Mouse (Mus musculus) MEL (cell line): Measurements from ENCODE around the gene Colca2. TPM values are rescaled to one million over a fixed set of nuclear protein-coding genes. Genes with fewer than 3 reads are reported as not detected.

ENCODE experiments used
- DNase-seq: peaks from one replicate; pipeline ENCODE4 v3.0.0; 2011; ENCODE audit warnings: low read depth, low spot score
- H3K27ac ChIP-seq: 2 replicates; pipeline ENCODE4 v1.5.1; 2012; ENCODE audit warnings: low read depth, mild to moderate bottlenecking, control low read depth, low read length, moderate library complexity; ENCODE audit not compliant: control insufficient read depth
- H3K27me3 ChIP-seq, 2 experiments: fragments of 150-350 bp in 1 of 2; sonication (generic) in 1 of 2; 2 replicates each; pipeline ENCODE4 v1.6.1; 2012; ENCODE audit warnings: low read length in 2 of 2, mild to moderate bottlenecking in 2 of 2, improper control_type of control experiment in 1 of 2, moderate library complexity in 1 of 2; ENCODE audit not compliant: insufficient read depth in 2 of 2, control insufficient read depth in 1 of 2
- H3K36me3 ChIP-seq, 2 experiments: 2 replicates each; pipeline ENCODE4 v1.6.1; 2012 to 2014; ENCODE audit warnings: low read length in 2 of 2, improper control_type of control experiment in 1 of 2, inconsistent platforms in 1 of 2, mild to moderate bottlenecking in 1 of 2; ENCODE audit not compliant: insufficient read depth in 2 of 2, control insufficient read depth in 1 of 2
- H3K4me1 ChIP-seq, 2 experiments: fragments of 150-350 bp in 1 of 2; sonication (generic) in 1 of 2; 2 replicates each; pipeline ENCODE4 v1.6.1; 2012; ENCODE audit warnings: low read length in 2 of 2, improper control_type of control experiment in 1 of 2, mild to moderate bottlenecking in 1 of 2; ENCODE audit not compliant: insufficient read depth in 2 of 2, control insufficient read depth in 1 of 2
- H3K4me3 ChIP-seq, 2 experiments: fragments of 150-350 bp in 1 of 2; sonication (generic) in 1 of 2; 2 replicates each; pipeline ENCODE4 v1.5.1; 2012; ENCODE audit warnings: low read depth in 2 of 2, low read length in 2 of 2, mild to moderate bottlenecking in 2 of 2, moderate library complexity in 2 of 2, control low read depth in 1 of 2, improper control_type of control experiment in 1 of 2; ENCODE audit not compliant: control insufficient read depth in 1 of 2, insufficient read depth in 1 of 2
- H3K79me2 ChIP-seq: 2 replicates; pipeline ENCODE4 v1.6.1; 2012; ENCODE audit warnings: mild to moderate bottlenecking, low read length, moderate library complexity; ENCODE audit not compliant: control insufficient read depth, poor library complexity, insufficient read depth
- H3K9ac ChIP-seq: 2 replicates; pipeline ENCODE4 v1.6.1; 2012; ENCODE audit warnings: low read depth, mild to moderate bottlenecking, control low read depth, low read length, moderate library complexity; ENCODE audit not compliant: control insufficient read depth, poor library complexity, severe bottlenecking
- H3K9me3 ChIP-seq: fragments of 150-350 bp; sonication (generic); replicated peaks from 2 replicates; pipeline ENCODE4 v1.6.1; 2012; ENCODE audit warnings: mild to moderate bottlenecking, low read length, improper control_type of control experiment, moderate library complexity; ENCODE audit not compliant: insufficient read depth
- BHLHE40 ChIP-seq: IDR thresholded peaks from 2 replicates; pipeline ENCODE4 v1.6.1; 2012; ENCODE audit warnings: low read depth, mild to moderate bottlenecking, inconsistent platforms, low read length, improper control_type of control experiment, borderline replicate concordance
- CHD1 ChIP-seq: IDR thresholded peaks from 2 replicates; pipeline ENCODE4 v1.6.1; 2012; ENCODE audit warnings: low read depth, mild to moderate bottlenecking, inconsistent platforms, low read length, improper control_type of control experiment
- EP300 ChIP-seq, 2 experiments: IDR thresholded peaks; 2 replicates each; pipeline ENCODE4 v1.6.1; 2011; ENCODE audit warnings: improper control_type of control experiment in 2 of 2, low read length in 2 of 2, low read depth in 1 of 2, mild to moderate bottlenecking in 1 of 2
- ETS1 ChIP-seq: IDR thresholded peaks from 2 replicates; pipeline ENCODE4 v1.6.1; 2012; ENCODE audit warnings: low read depth, mild to moderate bottlenecking, inconsistent platforms, low read length, improper control_type of control experiment, moderate library complexity
- GABPA ChIP-seq: IDR thresholded peaks from 2 replicates; pipeline ENCODE4 v1.6.1; 2012; ENCODE audit warnings: low read depth, mild to moderate bottlenecking, inconsistent platforms, low read length, improper control_type of control experiment, moderate library complexity
- GATA1 ChIP-seq: IDR thresholded peaks from 2 replicates; pipeline ENCODE4 v1.6.1; 2011; ENCODE audit warnings: low read depth, low read length, improper control_type of control experiment
- HCFC1 ChIP-seq: IDR thresholded peaks from 2 replicates; pipeline ENCODE4 v1.6.1; 2012; ENCODE audit warnings: low read depth, mild to moderate bottlenecking, inconsistent platforms, low read length, improper control_type of control experiment, moderate library complexity
- JUND ChIP-seq: IDR thresholded peaks from 2 replicates; pipeline ENCODE4 v1.6.1; 2011; ENCODE audit warnings: low read depth, mild to moderate bottlenecking, improper control_type of control experiment, low read length
- KAT2A ChIP-seq: conservative IDR thresholded peaks from 2 replicates; pipeline ENCODE4 v1.6.1; 2012; ENCODE audit warnings: low read depth, low read length, improper control_type of control experiment, inconsistent platforms
- MAZ ChIP-seq: IDR thresholded peaks from 2 replicates; pipeline ENCODE4 v1.6.1; 2012; ENCODE audit warnings: low read depth, mild to moderate bottlenecking, inconsistent platforms, low read length, improper control_type of control experiment
- MEF2A ChIP-seq: IDR thresholded peaks from 2 replicates; pipeline ENCODE4 v1.6.1; 2014; ENCODE audit warnings: low read depth, mild to moderate bottlenecking, inconsistent platforms, low read length, improper control_type of control experiment; ENCODE audit not compliant: poor library complexity, insufficient replicate concordance, severe bottlenecking; ENCODE audit errors: extremely low read depth
- MXI1 ChIP-seq: IDR thresholded peaks from 2 replicates; pipeline ENCODE4 v1.6.1; 2011; ENCODE audit warnings: mild to moderate bottlenecking, low read depth, low read length, improper control_type of control experiment
- MYB ChIP-seq: IDR thresholded peaks from 2 replicates; pipeline ENCODE4 v1.6.1; 2011; ENCODE audit warnings: mild to moderate bottlenecking, low read depth, low read length, improper control_type of control experiment
- MYC ChIP-seq: IDR thresholded peaks from 2 replicates; pipeline ENCODE4 v1.6.1; 2011; ENCODE audit warnings: low read depth, mild to moderate bottlenecking, low read length, improper control_type of control experiment, moderate library complexity
- NELFE ChIP-seq: IDR thresholded peaks from 2 replicates; pipeline ENCODE4 v1.6.1; 2011; ENCODE audit warnings: low read depth, low read length, improper control_type of control experiment
- NRF1 ChIP-seq: IDR thresholded peaks from 2 replicates; pipeline ENCODE4 v1.6.1; 2014; ENCODE audit warnings: low read depth, mild to moderate bottlenecking, inconsistent platforms, low read length, improper control_type of control experiment, moderate library complexity; ENCODE audit not compliant: poor library complexity, insufficient read depth, severe bottlenecking
- POLR2AphosphoS2 ChIP-seq: IDR thresholded peaks from 2 replicates; pipeline ENCODE4 v1.6.1; 2011; ENCODE audit warnings: low read length, improper control_type of control experiment
- RCOR1 ChIP-seq: IDR thresholded peaks from 2 replicates; pipeline ENCODE4 v1.6.1; 2012; ENCODE audit warnings: low read depth, mild to moderate bottlenecking, inconsistent platforms, low read length, improper control_type of control experiment
- SIN3A ChIP-seq: IDR thresholded peaks from 2 replicates; pipeline ENCODE4 v1.6.1; 2012; ENCODE audit warnings: low read length, improper control_type of control experiment, inconsistent platforms
- TAL1 ChIP-seq: IDR thresholded peaks from 2 replicates; pipeline ENCODE4 v1.6.1; 2012; ENCODE audit warnings: mild to moderate bottlenecking, inconsistent platforms, low read length, moderate library complexity, mixed read lengths
- TBP ChIP-seq: IDR thresholded peaks from 2 replicates; pipeline ENCODE4 v1.8.0; 2011; ENCODE audit warnings: low read depth, low read length, improper control_type of control experiment
- TCF12 ChIP-seq: IDR thresholded peaks from 2 replicates; pipeline ENCODE4 v1.6.1; 2014; ENCODE audit warnings: low read depth, mild to moderate bottlenecking, inconsistent platforms, low read length, improper control_type of control experiment, moderate library complexity
- USF1 ChIP-seq: IDR thresholded peaks from 2 replicates; pipeline ENCODE4 v1.6.1; 2014; ENCODE audit warnings: low read depth, mild to moderate bottlenecking, inconsistent platforms, low read length, improper control_type of control experiment, moderate library complexity
- ZC3H11A ChIP-seq: IDR thresholded peaks from 2 replicates; pipeline ENCODE4 v1.6.1; 2012; ENCODE audit warnings: low read depth, mild to moderate bottlenecking, inconsistent platforms, low read length, improper control_type of control experiment
- ZMIZ1 ChIP-seq: IDR thresholded peaks from 2 replicates; pipeline ENCODE4 v1.6.1; 2012; ENCODE audit warnings: low read depth, mild to moderate bottlenecking, inconsistent platforms, low read length, improper control_type of control experiment, moderate library complexity
- ZNF384 ChIP-seq: IDR thresholded peaks from 2 replicates; pipeline ENCODE4 v1.6.1; 2012; ENCODE audit warnings: low read depth, mild to moderate bottlenecking, inconsistent platforms, low read length, improper control_type of control experiment
- polyA plus RNA-seq, 2 experiments: library from polyadenylated mRNA; stranded (reverse) in 1 of 2; unstranded in 1 of 2; fragments of >175 nt in 1 of 2; fragments of >200 nt in 1 of 2; gene quantifications; 2 replicates each; pipeline versions ENCODE4 v1.2.1 to v1.2.4; 2012; ENCODE audit warnings: low replicate concordance in 2 of 2, low read depth in 1 of 2; ENCODE audit not compliant: insufficient read length in 2 of 2, insufficient read depth in 1 of 2, missing spikeins in 1 of 2
- total RNA-seq: library from RNA; depleted of rRNA; stranded (reverse); fragments of 300-350 nt; gene quantifications from 2 replicates; pipeline ENCODE4 v1.2.3, GENCODE M21; 2012

Colca2 gene
- total and polyA plus RNA-seq, 3 experiments, result not detected

DNA sequence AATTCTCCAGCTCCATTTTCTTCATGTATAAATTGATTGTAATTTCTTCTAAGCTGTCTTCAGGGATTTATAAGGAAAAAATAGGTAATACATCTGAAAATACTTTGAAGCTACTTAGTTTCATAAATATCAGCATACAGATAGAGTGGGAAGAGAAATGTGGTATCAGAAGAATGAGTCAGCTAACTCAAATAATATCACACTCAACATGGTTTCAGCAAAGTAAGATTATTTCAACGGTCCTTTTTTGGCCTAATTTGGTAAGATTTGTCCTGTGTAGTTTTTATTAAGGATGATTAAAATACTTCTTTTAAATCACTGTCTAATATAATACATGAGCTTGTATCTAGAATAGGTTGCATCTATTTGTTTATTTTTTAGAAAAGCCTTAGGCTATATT lies 41.7 kb upstream of the Colca2 start:
- H3K27me3 ChIP-seq, result no peaks in the 10 kb centered on the region
- H3K9me3 ChIP-seq, result no peaks in the 10 kb centered on the region
- H3K27ac ChIP-seq, result peak overlapping the region; percentile 81
- H3K79me2 ChIP-seq, result no peaks in the 10 kb centered on the region
- H3K4me3 ChIP-seq, result no peak overlapping the region
- H3K9ac ChIP-seq, result no peak overlapping the region; the same call in 1 of the 2 replicates
- peak; percentile 55 for DNase-seq
- H3K4me1 ChIP-seq, result peaks cover 48 to 65% of the 10 kb centered on the region in 2 experiments
- TF ChIP-seq MAZ, result no peak
- TF ChIP-seq NELFE, result no peak
- peak; percentile 70; the same call in 1 of the 2 replicates for TF ChIP-seq ETS1
- TF ChIP-seq RCOR1, result peak; percentile 84
- no peak for TF ChIP-seq NRF1
- no peak for TF ChIP-seq ZNF384
- TF ChIP-seq MEF2A, result no peak
- TF ChIP-seq SIN3A, result peak; percentile 44; the same call in 1 of the 2 replicates
- no peak for TF ChIP-seq MYC
- no peak for TF ChIP-seq POLR2AphosphoS2
- no peak for TF ChIP-seq ZC3H11A
- TF ChIP-seq ZMIZ1, result no peak
- TF ChIP-seq TBP, result no peak
- TF ChIP-seq MYB, result peak; percentile 65; the same call in 1 of the 2 replicates
- no peak for TF ChIP-seq USF1
- peak; percentile 94 to 95 for TF ChIP-seq EP300 (IDR thresholded peaks at IDR 0.05; ENCODE audit: low read depth in 1 of 2, low read length in 2 of 2)
- 0 out of 2 replicates have a peak, but pooled peaks have one; percentile 3 for TF ChIP-seq JUND
- TF ChIP-seq KAT2A, result no peak
- TF ChIP-seq BHLHE40, result no peak
- peak; percentile 86 for TF ChIP-seq GATA1
- no peak for TF ChIP-seq HCFC1
- peak; percentile 35; the same call in 1 of the 2 replicates for TF ChIP-seq GABPA
- no peak for TF ChIP-seq MXI1
- TF ChIP-seq TCF12, result peak; percentile 75
- no peak for TF ChIP-seq CHD1
- no peak for TF ChIP-seq TAL1
- peaks cover 0 to 73% of the 10 kb centered on the region in 2 experiments; a peak in 2 of 4 replicates for H3K36me3 ChIP-seq
